Mouse (Mus musculus) C2C12 (cell line): ENCODE measurements around the gene Gjc2.

Experiments used
- CEBPB ChIP-seq: IDR thresholded peaks from one replicate; pipeline ENCODE4 v1.6.1; 2011; ENCODE audit warnings: low read depth, mild to moderate bottlenecking, control low read depth, moderate library complexity
- CTCF ChIP-seq: IDR thresholded peaks from one replicate; pipeline ENCODE4 v1.5.1; 2011; ENCODE audit not compliant: control insufficient read depth, insufficient read depth, insufficient read length
- MYOG ChIP-seq: IDR thresholded peaks from one replicate; pipeline ENCODE4 v1.6.1; 2011; ENCODE audit not compliant: control insufficient read depth, insufficient read length; ENCODE audit errors: extremely low read depth
- USF1 ChIP-seq: IDR thresholded peaks from one replicate; pipeline ENCODE4 v1.6.1; 2011; ENCODE audit warnings: low read depth, mild to moderate bottlenecking, control low read depth, moderate library complexity

- TF ChIP-seq USF1 = no peak
- no peak for TF ChIP-seq CTCF
- TF ChIP-seq CEBPB = no peak
- no peak for TF ChIP-seq MYOG
These were observed 27.1 kb downstream of the Gjc2 start for GRCm38 (mm10) chr11:59155900-59156299.
